Mouse (Mus musculus) megakaryocyte, embryonic 14.5 days (primary cell): ENCODE measurements around the gene Lef1. TPM values are rescaled to one million over a fixed set of nuclear protein-coding genes. Genes with fewer than 3 reads are reported as not detected.

Experiments
- H3K27me3 ChIP-seq: replicated peaks from 2 replicates; pipeline ENCODE3; 2012; ENCODE audit warnings: inconsistent platforms
- H3K36me3 ChIP-seq: replicated peaks from 2 replicates; pipeline ENCODE3; 2012; ENCODE audit warnings: low read length, inconsistent platforms, mixed read lengths
- H3K4me1 ChIP-seq: 2 replicates; pipeline ENCODE4 v1.6.1; 2012; ENCODE audit warnings: inconsistent platforms
- H3K4me3 ChIP-seq: replicated peaks from 2 replicates; pipeline ENCODE3; 2012; ENCODE audit warnings: moderate library complexity, mild to moderate bottlenecking, inconsistent platforms
- H3K9me3 ChIP-seq: 2 replicates; pipeline ENCODE4 v1.6.1; 2012; ENCODE audit warnings: inconsistent platforms
- FLI1 ChIP-seq: IDR thresholded peaks from 2 replicates; pipeline ENCODE4 v1.6.1; 2012; ENCODE audit warnings: low read length, inconsistent platforms, mixed read lengths
- GATA1 ChIP-seq: IDR thresholded peaks from 3 replicates; pipeline ENCODE4 v1.6.1; 2012; ENCODE audit warnings: mixed read lengths, low read length, inconsistent platforms, borderline replicate concordance
- polyA plus RNA-seq: library from polyadenylated mRNA; stranded (reverse); fragments of >175 nt; gene quantifications from 2 replicates; pipeline ENCODE4 v1.2.3, GENCODE M21; 2012; ENCODE audit warnings: low replicate concordance; ENCODE audit not compliant: insufficient read depth

Lef1 gene
- polyA plus RNA-seq, 1 experiment = not detected

DNA sequence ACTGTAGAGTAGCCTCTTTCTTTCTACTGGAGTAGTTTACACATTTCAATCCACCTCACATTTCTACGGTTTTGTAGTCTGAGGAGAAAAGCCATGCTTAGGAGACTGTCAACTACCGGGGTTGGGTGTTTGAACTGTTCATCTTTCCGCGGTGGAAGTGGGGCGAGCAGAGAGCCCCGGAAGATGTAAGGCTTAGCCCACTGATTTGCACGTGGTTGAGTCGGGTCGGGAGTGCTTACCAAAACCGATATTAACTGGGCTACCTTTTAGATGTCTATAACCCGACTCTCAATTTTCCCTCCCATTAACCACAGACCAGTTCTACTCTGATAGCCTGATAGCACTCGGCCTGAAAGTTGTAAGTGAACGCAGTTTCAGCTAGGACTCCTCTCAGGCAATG is 2.8 kb downstream of the Lef1 start:
- H3K36me3 ChIP-seq = no peaks in the 10 kb centered on the region
- no peak overlapping the region for H3K4me3 ChIP-seq
- peaks cover 87% of the 10 kb centered on the region for H3K27me3 ChIP-seq
- H3K9me3 ChIP-seq = peaks cover 6% of the 10 kb centered on the region; the same call in 1 of the 2 replicates
- peaks cover 38% of the 10 kb centered on the region for H3K4me1 ChIP-seq
- TF ChIP-seq FLI1 (no peak), GATA1 (no peak)

- peaks cover 16% of the 10 kb centered on the region for H3K4me1 ChIP-seq
- no peaks in the 10 kb centered on the region for H3K36me3 ChIP-seq
- no peak overlapping the region for H3K4me3 ChIP-seq
Observed at GRCm38 (mm10) chr3:131116116-131116515, 5.8 kb downstream of the Lef1 start.

DNA sequence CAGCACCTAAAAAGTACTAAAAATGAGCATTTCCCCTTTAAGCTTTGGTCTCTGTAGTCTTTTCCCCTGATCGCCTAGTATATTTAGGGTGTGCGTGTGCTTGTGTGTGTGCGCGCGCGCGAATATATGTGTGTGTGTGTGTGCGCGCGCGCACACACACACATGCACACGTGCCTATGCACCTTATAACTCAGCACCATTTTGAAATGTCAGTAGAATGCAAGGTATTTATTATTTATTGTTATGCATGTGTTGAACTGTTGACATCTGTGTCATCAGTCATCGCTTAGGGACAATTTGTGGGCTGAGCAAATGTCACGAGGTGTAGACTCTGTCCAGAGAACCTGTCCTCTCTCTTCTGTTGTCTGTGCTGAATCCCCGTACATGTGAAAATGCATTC is 7.1 kb downstream of the Lef1 start:
- peaks cover 6% of the 10 kb centered on the region; the same call in 1 of the 2 replicates for H3K9me3 ChIP-seq
- H3K27me3 ChIP-seq = peaks cover 74% of the 10 kb centered on the region
- H3K4me3 ChIP-seq = no peak overlapping the region
- no peaks in the 10 kb centered on the region for H3K36me3 ChIP-seq
- TF ChIP-seq GATA1 (no peak), FLI1 (no peak)
- H3K4me1 ChIP-seq = peaks cover 3% of the 10 kb centered on the region

More at GRCm38 (mm10) chr3:131116116-131116515, 5.8 kb downstream of the Lef1 start:
- TF ChIP-seq FLI1 = no peak
- TF ChIP-seq GATA1 = no peak
- peaks cover 78% of the 10 kb centered on the region for H3K27me3 ChIP-seq
- H3K9me3 ChIP-seq = peaks cover 6% of the 10 kb centered on the region; the same call in 1 of the 2 replicates

DNA sequence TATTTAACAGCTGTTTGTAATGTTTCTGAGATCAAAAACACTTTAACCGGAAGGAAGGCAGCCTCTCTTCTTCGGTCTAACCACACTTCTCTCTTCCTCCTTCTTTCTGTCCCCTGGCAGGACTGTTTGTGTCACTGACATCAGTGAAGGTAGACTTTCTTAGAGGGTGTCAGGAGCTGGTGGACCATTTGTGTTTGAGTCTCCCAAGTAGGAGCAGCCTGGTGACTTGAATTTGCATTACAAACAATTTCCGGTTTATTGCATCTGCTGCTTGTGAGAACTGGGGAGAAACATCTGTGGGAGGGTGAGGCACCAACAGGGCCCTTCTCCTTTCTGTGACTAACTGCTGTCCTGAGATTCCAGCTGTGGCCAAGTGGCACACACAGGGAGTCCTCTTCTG is 7.6 kb downstream of the Lef1 start:
- H3K4me3 ChIP-seq = no peak overlapping the region
- peaks cover 69% of the 10 kb centered on the region for H3K27me3 ChIP-seq
- peaks cover 6% of the 10 kb centered on the region; the same call in 1 of the 2 replicates for H3K9me3 ChIP-seq
- no peak for TF ChIP-seq GATA1
- TF ChIP-seq FLI1 = no peak
- H3K36me3 ChIP-seq = no peaks in the 10 kb centered on the region
- no peaks in the 10 kb centered on the region for H3K4me1 ChIP-seq

DNA sequence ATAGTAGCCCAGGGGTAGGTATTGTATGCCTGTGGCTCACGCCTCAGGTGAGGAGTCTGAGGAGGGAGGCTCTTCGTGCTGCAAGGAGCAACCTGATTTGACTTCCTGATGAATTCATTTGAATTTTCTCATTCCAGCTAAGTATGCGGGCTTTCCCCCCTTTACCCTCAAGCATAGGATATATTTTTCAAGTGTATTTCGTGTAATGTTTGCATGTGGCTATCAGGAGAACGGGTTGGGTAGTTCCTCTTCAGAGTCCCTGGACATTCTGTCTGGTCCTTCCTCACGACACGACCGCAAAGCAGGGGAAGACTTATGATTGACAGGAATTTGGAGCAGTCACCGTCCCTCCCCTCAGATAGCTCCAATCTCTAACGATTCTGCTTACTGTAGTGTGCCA is 9.2 kb downstream of the Lef1 start:
- TF ChIP-seq FLI1 (no peak), GATA1 (no peak)
- Histone ChIP-seq H3K4me3 (no peak overlapping the region), H3K9me3 (peaks cover 6% of the 10 kb centered on the region; the same call in 1 of the 2 replicates), H3K36me3 (no peaks in the 10 kb centered on the region), H3K4me1 (no peaks in the 10 kb centered on the region), H3K27me3 (peaks cover 54% of the 10 kb centered on the region)

DNA sequence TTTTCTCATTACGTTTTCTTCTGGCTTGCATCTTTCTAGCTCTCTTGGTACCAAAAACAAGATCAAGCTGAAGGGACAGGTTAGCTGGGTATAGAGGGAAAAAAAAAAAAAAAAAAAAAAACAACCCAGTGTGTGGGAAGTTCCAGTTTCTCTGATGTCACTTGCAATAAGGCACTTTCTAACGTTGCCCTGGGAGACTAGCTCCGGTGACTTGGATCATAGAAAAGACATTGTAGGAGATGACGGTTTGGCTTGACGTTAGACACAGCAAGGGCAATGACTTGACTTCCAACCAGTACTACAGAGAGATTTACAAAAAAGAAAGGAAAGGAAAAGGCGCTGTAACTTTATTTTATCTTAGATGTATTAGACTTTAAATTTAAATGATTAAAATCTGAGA is 13.2 kb downstream of the Lef1 start:
- Histone ChIP-seq H3K4me1 (no peaks in the 10 kb centered on the region), H3K4me3 (no peak overlapping the region), H3K36me3 (no peaks in the 10 kb centered on the region), H3K9me3 (0 out of 2 replicates have a peak, but pooled peaks cover 4% of the 10 kb centered on the region), H3K27me3 (peaks cover 44% of the 10 kb centered on the region)
- TF ChIP-seq FLI1 = no peak
- no peak for TF ChIP-seq GATA1

DNA sequence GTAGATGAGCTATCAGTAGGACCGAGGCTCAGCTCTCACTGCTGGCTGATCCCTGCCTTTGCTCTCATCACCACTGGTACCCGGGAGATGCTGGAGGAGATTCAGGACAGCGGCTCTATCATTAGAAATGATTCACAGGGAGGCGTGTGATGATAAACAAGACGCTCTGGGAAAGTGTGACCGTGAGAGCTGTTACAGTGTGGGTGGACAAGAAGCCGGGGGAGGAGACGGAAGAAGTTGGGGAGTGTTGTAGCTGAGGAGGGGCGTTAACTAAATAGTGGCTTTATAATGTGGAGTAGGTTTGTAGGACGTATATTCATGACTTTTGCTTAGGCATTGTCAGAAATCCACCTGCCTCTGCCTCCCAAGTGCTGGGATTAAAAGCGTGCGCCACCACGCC is 15.6 kb downstream of the Lef1 start:
- Histone ChIP-seq H3K9me3 (0 out of 2 replicates have a peak, but pooled peaks cover 4% of the 10 kb centered on the region), H3K4me3 (no peak overlapping the region), H3K27me3 (peaks cover 34% of the 10 kb centered on the region), H3K36me3 (no peaks in the 10 kb centered on the region), H3K4me1 (no peaks in the 10 kb centered on the region)
- TF ChIP-seq FLI1 = no peak
- TF ChIP-seq GATA1 = no peak

- Histone ChIP-seq H3K27me3 (peaks cover 35% of the 10 kb centered on the region), H3K4me1 (no peaks in the 10 kb centered on the region), H3K4me3 (no peak overlapping the region), H3K9me3 (0 out of 2 replicates have a peak, but pooled peaks cover 4% of the 10 kb centered on the region), H3K36me3 (no peaks in the 10 kb centered on the region)
- TF ChIP-seq FLI1 (no peak), GATA1 (no peak)
Observed at GRCm38 (mm10) chr3:131126438-131126837, 16.2 kb downstream of the Lef1 start.

- Histone ChIP-seq H3K36me3 (no peaks in the 10 kb centered on the region), H3K4me3 (no peak overlapping the region), H3K27me3 (peaks cover 30% of the 10 kb centered on the region), H3K9me3 (no peaks in the 10 kb centered on the region), H3K4me1 (no peaks in the 10 kb centered on the region)
- TF ChIP-seq FLI1 = no peak
- no peak for TF ChIP-seq GATA1
Observed at GRCm38 (mm10) chr3:131134003-131134402, 23.7 kb downstream of the Lef1 start.

GRCm38 (mm10) chr3:131135434-131135833 is 25.2 kb downstream of the Lef1 start:
- H3K36me3 ChIP-seq = no peaks in the 10 kb centered on the region
- TF ChIP-seq GATA1 = no peak
- no peak for TF ChIP-seq FLI1
- H3K4me3 ChIP-seq = no peak overlapping the region
- H3K27me3 ChIP-seq = peaks cover 32% of the 10 kb centered on the region
- no peaks in the 10 kb centered on the region for H3K9me3 ChIP-seq
- H3K4me1 ChIP-seq = peaks cover 7% of the 10 kb centered on the region

DNA sequence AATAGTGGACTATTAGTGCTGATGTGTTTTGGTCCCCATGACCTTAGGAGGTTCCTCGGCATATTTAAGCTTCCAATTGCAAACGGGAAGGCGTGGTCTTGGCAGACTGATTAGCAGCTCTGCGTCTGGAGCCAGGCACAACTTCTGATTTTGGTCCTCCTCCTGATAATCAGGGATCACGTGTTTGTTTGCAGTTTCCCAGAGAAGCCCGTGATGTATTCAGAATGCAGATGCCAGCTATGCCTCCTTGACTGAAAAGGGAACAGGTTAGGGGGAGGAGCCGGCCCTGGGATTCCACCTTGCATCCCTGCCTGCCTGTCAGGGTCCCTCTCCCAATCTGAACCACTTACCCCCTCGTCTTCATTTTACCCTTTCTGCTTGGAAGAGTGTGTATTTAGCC is 26.2 kb downstream of the Lef1 start:
- Histone ChIP-seq H3K4me1 (peaks cover 7% of the 10 kb centered on the region), H3K9me3 (no peaks in the 10 kb centered on the region), H3K36me3 (no peaks in the 10 kb centered on the region), H3K27me3 (peaks cover 31% of the 10 kb centered on the region), H3K4me3 (no peak overlapping the region)
- TF ChIP-seq GATA1 (no peak), FLI1 (no peak)
